ENCODE assay signal across 21 mouse cellular contexts in the genomic region with DNA sequence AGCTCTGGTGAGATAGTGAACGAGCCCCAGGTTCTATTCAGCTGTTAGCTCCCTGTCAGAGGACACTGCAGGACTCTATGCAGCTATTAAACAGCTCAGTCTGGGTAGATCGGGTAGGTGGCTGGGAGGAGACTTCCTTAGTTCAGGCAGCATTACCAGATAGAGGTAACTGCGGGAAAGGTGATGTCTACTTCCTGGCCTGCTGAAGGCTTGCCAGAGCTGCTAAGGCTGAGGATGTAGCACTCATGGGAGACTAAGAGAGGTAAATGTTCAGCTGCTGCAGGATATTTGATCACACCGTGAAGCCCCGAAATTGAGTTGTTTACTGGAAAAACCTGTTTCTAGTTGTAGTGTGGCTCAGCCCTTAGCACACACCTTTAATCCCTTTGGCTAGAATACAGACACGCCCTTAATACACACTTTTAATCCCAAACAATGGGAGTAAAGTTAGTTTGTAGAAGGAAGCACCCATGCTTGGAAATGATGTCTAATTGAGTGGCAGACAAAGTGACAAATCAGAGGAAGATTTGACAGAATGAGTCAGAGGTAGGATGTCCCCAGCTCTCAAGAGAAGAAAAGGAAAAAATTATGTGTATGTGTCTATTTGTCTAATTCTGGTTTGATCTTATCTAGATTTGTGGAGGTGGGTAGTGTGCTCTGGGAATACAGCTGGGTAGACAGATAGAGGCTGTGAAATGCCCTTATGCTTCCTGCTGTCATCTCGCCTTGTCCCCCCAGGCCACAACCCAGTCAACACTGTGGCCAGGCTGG. TPM values are rescaled to one million over a fixed set of nuclear protein-coding genes. Genes with fewer than 3 reads are reported as not detected.
A peak's percentile ranks its signal among the peaks of the same experiment; 100 is the strongest.
DNase-seq lines count a peak whose midpoint lies in the region; ATAC-seq lines count a peak whose summit lies in the region.
"Had no signal": no experiment of that assay in that cellular context is flagged by ENCODE, and none has a peak within 500 bp of the region (broad histone marks: within the 10 kb centered on the region; RNA-seq: fewer than 3 reads in every experiment).

No protein-coding gene starts in this region.

- ATAC-seq in megakaryocyte, adult 5-6 weeks (ENCODE audit: poor library complexity, severe bottlenecking) = no peak
- ATAC-seq in CD4-positive, CD25-positive, alpha-beta regulatory T cell, adult 4 months = peak; percentile 79
- peak; percentile 36; the same call in 1 of the 2 replicates for ATAC-seq in common myeloid progenitor, adult 5-6 weeks (replicated peaks; ENCODE audit: low read depth, poor library complexity, severe bottlenecking)
- ATAC-seq: forebrain, embryonic 13.5 days; forebrain, postnatal 0 days; Patski had no signal

- H3K4me3 ChIP-seq in megakaryocyte, embryonic 14.5 days (replicated peaks) = peak overlapping the region; percentile 38
- H3K4me3 ChIP-seq: embryonic facial prominence, embryonic 10.5 days; forebrain, embryonic 13.5 days; gastrocnemius, adult 2 months; heart, embryonic 13.5 days; hindbrain, embryonic 15.5 days had no signal

- H3K4me1 ChIP-seq in megakaryocyte, embryonic 14.5 days = peaks cover 37% of the 10 kb centered on the region
- H3K4me1 ChIP-seq: forebrain, embryonic 13.5 days; heart, embryonic 13.5 days; hindbrain, embryonic 15.5 days had no signal

- no peak for DNase-seq in lung, adult 18-20 months
- no peak for DNase-seq in urinary bladder, postnatal 10 days (ENCODE audit: low spot score)
- no peak for DNase-seq in urinary bladder, adult 2 months (ENCODE audit: low spot score)
- DNase-seq: adrenal gland, postnatal 10 days; cerebellum, adult 11 months; cerebellum, adult 8-10 months; cerebellum, postnatal 25 days; forebrain, postnatal 0 days; gastrocnemius, adult 2 months; gastrocnemius, postnatal 25 days; heart, adult 11 months; heart, postnatal 36 days had no signal

- H3K36me3 ChIP-seq in megakaryocyte, embryonic 14.5 days (replicated peaks; ENCODE audit: low read length) = no peaks in the 10 kb centered on the region
- H3K36me3 ChIP-seq: embryonic facial prominence, embryonic 10.5 days; hindbrain, embryonic 15.5 days had no signal

- no peaks in the 10 kb centered on the region for H3K9me3 ChIP-seq in megakaryocyte, embryonic 14.5 days
- H3K9me3 ChIP-seq: embryonic facial prominence, embryonic 10.5 days; forebrain, embryonic 13.5 days; heart, embryonic 13.5 days; hindbrain, embryonic 15.5 days had no signal

- peaks cover 31% of the 10 kb centered on the region for H3K27me3 ChIP-seq in megakaryocyte, embryonic 14.5 days (replicated peaks)
- H3K27me3 ChIP-seq: forebrain, embryonic 13.5 days; hindbrain, embryonic 15.5 days; Patski had no signal

RNA-seq across cellular contexts. Expression of a gene that starts 30.4 kb away (rescaled TPM):
- polyA plus RNA-seq in megakaryocyte, embryonic 14.5 days (2012; ENCODE audit: insufficient read depth, low replicate concordance) = 2.9 TPM in 1 of 2 replicates, not detected in the other
- total RNA-seq in megakaryocyte, adult 5-6 weeks (2015) = 11.2 and 17.8 TPM in 2 replicates
- 51.6 and 53.3 TPM in 2 replicates for total RNA-seq in megakaryocyte, adult 5-6 weeks (2017)
- 10 to 100 TPM; 68.2 to 69.7 TPM for polyA plus RNA-seq in CD4-positive, CD25-positive, alpha-beta regulatory T cell, adult 4 months (2017; shearing (Covaris generic))
- total RNA-seq in common myeloid progenitor, adult 5-6 weeks (2017) = 66.3 and 72.4 TPM in 2 replicates
- 15.0 and 16.8 TPM in 2 replicates for polyA plus RNA-seq in urinary bladder, adult 2 months (2012; rRNA removed)

RNA-seq across cellular contexts. Expression of a gene that starts 31.0 kb away (rescaled TPM):
- 33.2 and 37.0 TPM in 2 replicates for polyA plus RNA-seq in megakaryocyte, embryonic 14.5 days (2012; ENCODE audit: insufficient read depth, low replicate concordance)
- 16.4 and 18.1 TPM in 2 replicates for total RNA-seq in megakaryocyte, adult 5-6 weeks (2015)
- total RNA-seq in megakaryocyte, adult 5-6 weeks (2017) = 13.9 and 18.8 TPM in 2 replicates
- 10 to 100 TPM in 1 of 2 experiments, 1 to 10 TPM in 1; 9.8 to 10.8 TPM for polyA plus RNA-seq in CD4-positive, CD25-positive, alpha-beta regulatory T cell, adult 4 months (2017; shearing (Covaris generic))
- 19.3 and 23.2 TPM in 2 replicates for total RNA-seq in common myeloid progenitor, adult 5-6 weeks (2017)
- 19.7 and 21.5 TPM in 2 replicates for polyA plus RNA-seq in urinary bladder, adult 2 months (2012; rRNA removed)
